In genomic region chr7:126487052-126487483, GRCm38 (mm10) we compare ENCODE assay signal across 8 mouse cellular contexts. TPM values are rescaled to one million over a fixed set of nuclear protein-coding genes. Genes with fewer than 3 reads are reported as not detected.
DNase-seq lines count a peak whose midpoint lies in the region; ATAC-seq and TF ChIP-seq lines count a peak whose summit lies in the region.

Gene Tufm (plus strand): TSS chr7:126487361.

- peak within 1 kb of the TSS; percentile 98 for H3ac ChIP-seq in C2C12 (ENCODE audit: control insufficient read depth, insufficient read length, low read depth)

- H3K79me3 ChIP-seq in C2C12 (ENCODE audit: low read depth) = peaks cover 11% of the 10 kb centered on the region

- TF ChIP-seq POLR2A in brain, embryonic 14.5 days (IDR thresholded peaks at IDR 0.05; ENCODE audit: borderline replicate concordance, extremely low read depth, insufficient read depth, insufficient read length, poor library complexity, severe bottlenecking) = peak; percentile 19; the same call in 1 of the 2 replicates

- peak; percentile 86 for ATAC-seq in heart, embryonic 12.5 days (ENCODE audit: insufficient number of reproducible peaks, low FRiP score)
- ATAC-seq in liver, embryonic 12.5 days = peak; percentile 84
- peak; percentile 91 for ATAC-seq in stomach, embryonic 15.5 days (ENCODE audit: insufficient read depth, low FRiP score, low read depth)

- peak within 1 kb of the TSS; percentile 50 for H3K4me3 ChIP-seq in C2C12 (ENCODE audit: insufficient read depth, poor library complexity, severe bottlenecking)
- H3K4me3 ChIP-seq in erythroblast, embryonic 14.5 days (replicated peaks) = peak within 1 kb of the TSS; percentile 86
- H3K4me3 ChIP-seq in heart, embryonic 12.5 days = peak within 1 kb of the TSS; percentile 85
- H3K4me3 ChIP-seq in liver, embryonic 12.5 days = peak within 1 kb of the TSS; percentile 81
- peak within 1 kb of the TSS; percentile 73 for H3K4me3 ChIP-seq in stomach, embryonic 15.5 days (replicated peaks)

- H3K4me2 ChIP-seq in heart, embryonic 12.5 days = peak within 1 kb of the TSS; percentile 99
- peak within 1 kb of the TSS; percentile 79 for H3K4me2 ChIP-seq in liver, embryonic 12.5 days
- H3K4me2 ChIP-seq in stomach, embryonic 15.5 days = peak within 1 kb of the TSS; percentile 90

- no peaks in the 10 kb centered on the region for H3K27me3 ChIP-seq in C2C12 (ENCODE audit: control insufficient read depth, insufficient read depth, insufficient read length)
- H3K27me3 ChIP-seq in erythroblast, embryonic 14.5 days (ENCODE audit: control insufficient read depth) = no peaks in the 10 kb centered on the region
- H3K27me3 ChIP-seq in heart, embryonic 12.5 days (replicated peaks) = no peaks in the 10 kb centered on the region
- no peaks in the 10 kb centered on the region for H3K27me3 ChIP-seq in liver, embryonic 12.5 days (replicated peaks)
- H3K27me3 ChIP-seq in stomach, embryonic 15.5 days (replicated peaks) = no peaks in the 10 kb centered on the region

- H3K4me1 ChIP-seq in erythroblast, embryonic 14.5 days (ENCODE audit: control insufficient read depth) = peaks cover 40% of the 10 kb centered on the region
- H3K4me1 ChIP-seq in heart, embryonic 12.5 days (replicated peaks) = peaks cover 13% of the 10 kb centered on the region
- peaks cover 31% of the 10 kb centered on the region for H3K4me1 ChIP-seq in liver, embryonic 12.5 days
- H3K4me1 ChIP-seq in stomach, embryonic 15.5 days = peaks cover 14% of the 10 kb centered on the region

- peak within 1 kb of the TSS; percentile 87 for H3K9ac ChIP-seq in heart, embryonic 12.5 days
- peak within 1 kb of the TSS; percentile 81 for H3K9ac ChIP-seq in liver, embryonic 12.5 days
- peak within 1 kb of the TSS; percentile 74 for H3K9ac ChIP-seq in stomach, embryonic 15.5 days

- H3K79me2 ChIP-seq in C2C12 (ENCODE audit: control insufficient read depth, insufficient read depth) = peaks cover 19% of the 10 kb centered on the region

- WGBS in heart, embryonic 12.5 days = under 1% methylated on average over 32 of the region's 32 CpGs
- WGBS in liver, embryonic 12.5 days (ENCODE audit: insufficient replicate concordance) = 1% methylated on average over 32 of the region's 32 CpGs
- WGBS in stomach, embryonic 15.5 days = under 1% methylated on average over 32 of the region's 32 CpGs

- no peaks in the 10 kb centered on the region for H3K9me3 ChIP-seq in erythroblast, embryonic 14.5 days (ENCODE audit: control insufficient read depth, low read length)
- no peaks in the 10 kb centered on the region for H3K9me3 ChIP-seq in heart, embryonic 12.5 days (replicated peaks)
- no peaks in the 10 kb centered on the region for H3K9me3 ChIP-seq in liver, embryonic 12.5 days (replicated peaks)
- no peaks in the 10 kb centered on the region for H3K9me3 ChIP-seq in stomach, embryonic 15.5 days

- H3K27ac ChIP-seq in heart, embryonic 12.5 days (ENCODE audit: poor library complexity, severe bottlenecking) = peak within 1 kb of the TSS; percentile 73
- peak within 1 kb of the TSS; percentile 83 for H3K27ac ChIP-seq in liver, embryonic 12.5 days
- peak within 1 kb of the TSS; percentile 53 for H3K27ac ChIP-seq in stomach, embryonic 15.5 days

- no peak for TF ChIP-seq CTCF in C2C12 (IDR thresholded peaks at IDR 0.05; ENCODE audit: control insufficient read depth, insufficient read depth, insufficient read length)
- TF ChIP-seq CTCF in brain, embryonic 14.5 days (IDR thresholded peaks at IDR 0.05; ENCODE audit: borderline replicate concordance, extremely low read depth, insufficient read depth, insufficient read length) = peak; percentile 46; the same call in 1 of the 2 replicates

- DNase-seq in brain, embryonic 14.5 days (ENCODE audit: low read depth) = peak; percentile 99
- DNase-seq in kidney, postnatal 10 days = peak; percentile 97
- peak; percentile 95 to 96 for DNase-seq in natural killer cell, adult 2 months (ENCODE audit: low spot score in 2 of 2)

- peaks cover 19% of the 10 kb centered on the region for H3K36me3 ChIP-seq in C2C12 (ENCODE audit: control insufficient read depth, insufficient read depth)
- peaks cover 37% of the 10 kb centered on the region for H3K36me3 ChIP-seq in erythroblast, embryonic 14.5 days (ENCODE audit: control insufficient read depth)
- peaks cover 34% of the 10 kb centered on the region for H3K36me3 ChIP-seq in heart, embryonic 12.5 days
- peaks cover 36% of the 10 kb centered on the region for H3K36me3 ChIP-seq in liver, embryonic 12.5 days
- H3K36me3 ChIP-seq in stomach, embryonic 15.5 days = peaks cover 13% of the 10 kb centered on the region; the same call in 1 of the 2 replicates

TF ChIP-seq in C2C12, 6 proteins besides CTCF, POLR2A, EP300 and RAD21:
- TF ChIP-seq MYOD1 (IDR thresholded peaks at IDR 0.05; ENCODE audit: control insufficient read depth, insufficient read length, low read depth) (no peak), CEBPB (IDR thresholded peaks at IDR 0.05; ENCODE audit: low read depth) (no peak), USF1 (IDR thresholded peaks at IDR 0.05; ENCODE audit: low read depth) (no peak)
TF ChIP-seq in C2C12: peak in this region for 0.

RNA-seq across cellular contexts. Expression of gene Tufm, which starts in this region (rescaled TPM):
- 200 TPM for polyA plus RNA-seq in C2C12 (2012; fragmentation: generic; extraction: Trizol)
- polyA plus RNA-seq in brain, embryonic 14.5 days (2012; rRNA removed) = 107 and 118 TPM in 2 replicates
- polyA plus RNA-seq in erythroblast, embryonic 14.5 days (2012) = 1.8 and 3.9 TPM in 2 replicates
- 167 and 168 TPM in 2 replicates for polyA plus RNA-seq in heart, embryonic 12.5 days (2016; fragmentation: Nextera tagmentation; extraction: Ambion mirVana)
- polyA plus RNA-seq in liver, embryonic 12.5 days (2016; fragmentation: Nextera tagmentation; extraction: Ambion mirVana) = 120 and 129 TPM in 2 replicates
- 149 and 158 TPM in 2 replicates for polyA plus RNA-seq in stomach, embryonic 15.5 days (2015; fragmentation: Nextera tagmentation; extraction: Ambion mirVana)

Comparison
In these comparisons a context has a peak if more than half of its experiments do, and no peak if none do; other contexts are left out.
1. Peak in every context shown above with its lines: DNase-seq, ATAC-seq, H3K4me3 ChIP-seq and H3K27ac ChIP-seq.
2. RNA of gene Tufm (polyA plus RNA-seq): 200 TPM in C2C12 (single experiment), 167 to 168 TPM in heart, embryonic 12.5 days, 149 to 158 TPM in stomach, embryonic 15.5 days, 120 to 129 TPM in liver, embryonic 12.5 days and 107 to 118 TPM in brain, embryonic 14.5 days; 1.8 to 3.9 TPM in erythroblast, embryonic 14.5 days; every median in the first group is over 10 times any median in the second.